Mouse (Mus musculus) adrenal gland, adult (tissue): ENCODE results near the gene Mms19.

Source experiments
- DNase-seq, 2 experiments: peaks; one replicate each; pipeline ENCODE4 v3.0.0; 2022 to 2023; ENCODE audit warnings: low spot score in 1 of 2; ENCODE audit not compliant: inconsistent age in 2 of 2

Gene Mms19

DNA sequence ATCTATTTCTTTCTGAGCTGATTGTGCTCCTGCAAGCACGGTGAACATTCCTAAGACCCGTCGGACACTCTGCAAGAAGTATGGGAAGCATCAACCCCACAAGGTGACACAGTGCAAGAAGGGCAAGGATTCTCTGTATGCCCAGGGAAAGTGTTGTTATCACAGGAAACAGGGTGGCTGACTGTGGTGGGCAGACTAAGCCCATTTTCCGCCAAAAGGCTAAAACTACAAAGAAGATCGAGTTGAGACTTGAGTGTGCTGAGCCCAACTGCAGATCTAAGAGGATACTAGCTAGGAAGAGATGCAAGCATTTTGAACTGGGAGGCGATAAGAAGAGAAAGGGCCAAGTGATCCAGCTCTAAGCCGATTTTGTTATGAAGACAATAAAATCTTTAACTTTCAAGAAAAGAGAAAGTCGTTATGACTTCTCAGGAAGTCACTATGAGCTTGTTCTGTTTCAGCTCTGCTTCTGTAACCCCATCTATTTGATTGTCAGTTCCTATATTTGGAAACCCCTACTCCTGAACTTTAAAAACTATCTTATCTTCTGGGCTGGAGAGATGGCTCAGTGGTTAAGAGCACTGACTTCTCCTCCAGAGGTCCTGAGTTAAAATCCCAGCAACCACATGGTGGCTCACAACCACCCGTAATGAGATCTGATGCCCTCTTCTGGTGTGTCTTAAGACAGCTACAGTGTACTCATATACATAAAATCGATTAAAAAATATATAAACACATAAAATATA lies 77.9 kb downstream of the Mms19 start:
- no peak for DNase-seq

DNA sequence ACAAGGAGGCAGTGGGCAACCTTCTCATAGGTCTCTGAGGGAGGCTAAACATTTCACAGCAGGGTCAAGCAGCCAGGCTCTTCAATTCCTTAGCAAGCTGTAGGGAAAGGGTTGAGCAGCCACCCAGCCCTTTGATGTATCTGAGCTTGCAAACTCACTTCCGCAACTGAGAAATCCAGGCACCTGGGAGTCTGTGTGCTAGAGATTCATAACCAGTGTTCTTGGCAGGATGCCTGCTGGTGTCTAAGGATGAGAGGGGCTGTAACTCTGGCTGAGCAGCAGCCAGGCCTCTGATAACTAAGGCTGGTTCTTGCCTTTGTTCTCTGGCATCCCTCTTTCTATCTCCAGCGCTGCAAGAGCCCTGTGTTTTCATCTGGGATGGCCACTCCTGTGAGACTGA lies 79.3 kb downstream of the Mms19 start:
- DNase-seq, result no peak

DNA sequence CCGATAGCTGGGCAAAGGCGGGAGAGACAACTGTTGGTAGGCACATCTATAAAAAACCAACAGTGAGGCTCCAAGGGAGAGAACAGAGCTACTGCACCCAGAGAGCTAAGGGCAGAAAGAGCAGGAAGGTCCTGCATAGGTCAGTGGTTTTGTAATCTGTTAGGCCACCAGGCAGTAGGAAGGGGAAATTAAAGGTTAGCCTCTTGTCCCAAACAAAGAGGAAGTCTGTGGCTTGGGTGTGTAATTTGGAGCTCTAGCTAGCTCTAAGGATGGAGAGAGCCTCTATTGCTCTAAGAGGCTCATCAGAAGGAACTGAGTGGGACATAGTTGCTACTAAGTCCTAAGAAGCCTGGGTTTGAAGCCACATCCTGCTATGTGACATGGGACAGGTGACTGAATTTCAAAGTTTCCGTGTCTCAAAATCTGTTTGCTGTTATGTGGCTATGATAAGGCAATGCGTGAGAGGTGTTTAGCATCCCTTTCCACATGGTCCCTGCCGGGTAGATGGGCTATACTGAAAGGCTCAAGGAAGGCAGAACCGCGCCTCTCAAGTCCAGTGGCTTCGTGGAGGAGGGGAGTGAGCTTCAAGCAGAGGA lies 80.4 kb downstream of the Mms19 start:
- no peak for DNase-seq

DNA sequence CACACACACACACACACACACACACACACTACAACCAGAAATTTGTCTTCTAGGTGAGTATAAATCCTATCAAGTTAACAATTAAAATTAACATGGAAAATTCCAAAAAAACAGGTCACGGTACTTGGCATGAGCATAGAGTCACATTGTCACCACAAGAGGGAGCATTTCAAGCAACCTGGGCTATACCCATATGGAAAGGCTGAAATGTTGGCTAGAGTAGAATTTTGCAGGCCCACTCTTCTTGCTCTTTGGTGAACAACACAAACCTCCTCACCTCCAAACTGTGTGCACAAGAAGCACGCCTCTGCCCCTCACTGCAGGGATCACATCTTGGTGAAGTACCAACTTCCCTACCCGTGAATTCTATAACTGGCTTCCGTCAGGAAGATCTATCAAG lies 82.1 kb downstream of the Mms19 start:
- peak in 1 of 2 experiments; percentile 78 for DNase-seq

DNA sequence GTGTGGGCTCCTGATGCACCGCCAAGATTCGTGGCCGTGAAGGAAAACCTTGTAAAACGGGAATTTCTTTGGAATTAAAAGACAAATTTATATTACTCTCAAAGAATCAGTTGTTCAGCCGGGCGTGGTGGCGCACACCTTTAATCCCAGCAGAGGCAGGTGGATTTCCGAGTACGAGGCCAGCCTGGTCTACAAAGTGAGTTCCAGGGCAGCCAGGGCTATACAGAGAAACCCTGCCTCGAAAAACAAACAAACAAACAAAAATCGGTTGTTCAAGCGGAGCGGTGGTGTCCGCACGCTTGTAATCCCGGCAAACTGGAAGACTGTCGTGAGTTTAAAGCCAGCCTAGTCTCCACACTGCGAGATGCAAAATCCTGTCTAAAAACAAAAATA lies 84.6 kb downstream of the Mms19 start:
- no peak for DNase-seq

DNA sequence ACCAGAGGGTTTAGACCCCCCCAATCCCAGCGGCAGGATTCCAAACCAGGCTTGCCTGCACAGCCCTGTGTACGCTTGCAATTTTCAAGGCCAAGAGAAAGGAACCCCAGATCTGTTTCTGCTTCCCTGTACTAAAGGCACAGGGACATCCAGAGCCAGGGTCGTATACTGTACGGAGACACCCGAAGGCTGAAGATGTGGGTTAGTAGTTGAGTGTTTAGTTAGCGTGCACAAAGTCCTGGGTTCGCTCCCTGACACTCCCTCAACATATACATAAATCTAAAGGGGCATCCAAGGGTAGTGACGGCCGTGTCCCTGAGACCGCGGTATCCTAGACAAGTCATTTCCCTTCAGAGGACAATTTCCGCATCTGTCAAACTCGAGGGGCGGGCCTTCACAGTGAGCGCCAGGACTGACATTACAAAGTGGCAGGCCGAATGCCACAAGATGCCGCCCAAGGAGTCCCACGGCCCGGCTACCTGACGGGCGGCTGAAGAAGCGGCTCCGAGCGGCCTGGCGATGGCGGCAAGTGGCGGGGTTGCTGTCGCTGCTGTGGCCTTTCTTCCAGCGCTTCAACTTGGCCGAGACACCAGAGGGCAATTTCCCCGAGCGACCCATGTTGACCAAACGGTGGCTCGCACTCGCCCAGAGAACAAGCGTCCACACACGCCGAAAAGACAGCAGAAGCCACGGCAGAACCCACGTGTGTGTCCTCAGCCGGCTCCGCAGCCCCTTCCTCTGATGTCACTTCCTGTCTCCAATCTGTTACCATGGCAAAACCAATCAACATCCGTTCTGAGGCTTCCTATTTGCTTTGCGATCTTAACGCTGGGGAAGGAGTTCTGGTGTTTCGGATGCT lies 85.3 kb downstream of the Mms19 start, which contains the start of gene Rrp12:
Rrp12 (minus strand) TSS at position 714 of the 859 bp plus-strand sequence.
- peak; percentile 85 to 94 for DNase-seq

DNA sequence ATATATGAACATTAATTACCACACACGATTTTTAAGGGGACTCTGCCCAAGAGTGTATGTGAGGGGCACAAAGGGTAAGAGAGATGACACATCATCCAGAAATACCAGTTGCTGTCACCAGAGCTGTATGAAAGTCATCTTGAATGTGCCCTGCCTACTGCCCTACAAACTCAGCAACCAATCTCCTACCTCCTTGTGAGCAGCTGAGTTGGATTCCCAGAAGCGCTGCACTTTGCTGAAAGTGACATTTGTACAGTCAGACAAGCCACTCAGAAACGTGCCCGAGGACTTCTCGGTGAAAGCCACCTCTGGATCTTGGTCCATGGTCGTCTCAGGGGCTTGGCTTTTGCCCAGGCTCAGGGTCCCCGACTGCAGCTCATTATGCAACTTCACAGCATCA lies 86.0 kb downstream of the Mms19 start:
- peak in 1 of 2 experiments; percentile 65 for DNase-seq
